Mouse (Mus musculus) heart, adult 2 months (tissue): Measurements from ENCODE around the gene Fbxo7.
A peak's percentile ranks its signal among the peaks of the same experiment; 100 is the strongest.

Source experiments
- CTCF ChIP-seq: fragments of 200-600 bp; IDR thresholded peaks from 2 replicates; pipeline ENCODE4 v1.8.1; 2022; ENCODE audit warnings: antibody characterized with exemption, mild to moderate bottlenecking, moderate library complexity
- POLR2A ChIP-seq: fragments of 200-500 bp; IDR thresholded peaks from 2 replicates; pipeline ENCODE4 v1.6.1; 2011; ENCODE audit warnings: mild to moderate bottlenecking, low read depth, low read length, control low read depth; ENCODE audit not compliant: insufficient read depth

GRCm38 (mm10) chr10:86091919-86092318, 70.1 kb downstream of the Fbxo7 start:
- peak; percentile 62 for TF ChIP-seq CTCF
- TF ChIP-seq POLR2A: no peak
